Mouse (Mus musculus) kidney, embryonic 15.5 days (tissue): ENCODE data around the gene Clns1a. TPM values are rescaled to one million over a fixed set of nuclear protein-coding genes. Genes with fewer than 3 reads are reported as not detected.

Experiments
- polyA plus RNA-seq: library from polyadenylated mRNA; unstranded; fragments of >200 nt; fragmentation: Nextera tagmentation; extraction: Ambion mirVana; gene quantifications from 2 replicates; pipeline ENCODE4 v1.2.1, GENCODE M21; 2015

Clns1a gene
- polyA plus RNA-seq, 1 experiment from 2014 or later: 193 TPM

Other genes with a start within 250 kb of the Clns1a start
- gene Kctd14, start 245.3 kb upstream of the Clns1a start, polyA plus RNA-seq: 2.0 and 2.3 TPM in 2 replicates
- gene Ints4, start 215.7 kb upstream of the Clns1a start, polyA plus RNA-seq: 50.2 and 53.5 TPM in 2 replicates
- gene Aamdc, start 117.1 kb upstream of the Clns1a start, polyA plus RNA-seq: 45.9 and 51.7 TPM in 2 replicates
- 23.8 and 27.8 TPM in 2 replicates for gene Rsf1, start 116.7 kb upstream of the Clns1a start, polyA plus RNA-seq
- 16.5 and 18.5 TPM in 2 replicates for gene Aqp11, start 41.7 kb downstream of the Clns1a start, polyA plus RNA-seq
- 16.4 and 17.2 TPM in 2 replicates for gene Pak1, start 91.9 kb downstream of the Clns1a start, polyA plus RNA-seq
- gene Gdpd4, start 223.3 kb downstream of the Clns1a start, polyA plus RNA-seq: not detected in 2 replicates